Mouse (Mus musculus) liver, embryonic 14.5 days (tissue): Measurements from ENCODE around the gene Grm7. TPM values are rescaled to one million over a fixed set of nuclear protein-coding genes. Genes with fewer than 3 reads are reported as not detected.

Experiments used
- ATAC-seq: fragments of 200-750 bp; cut with Nextera tagmentation; 2 replicates; pipeline ENCODE4 v1.8.0; 2017; ENCODE audit warnings: moderate number of reproducible peaks, mild to moderate bottlenecking, moderate library complexity; ENCODE audit not compliant: insufficient read depth
- DNase-seq, 3 experiments: peaks; one replicate each; pipeline ENCODE4 v3.0.0-alpha.2; 2012 to 2013; ENCODE audit warnings: low read depth in 3 of 3, low spot score in 3 of 3
- H3K27ac ChIP-seq: fragments of 300-500 bp; sonication (generic); 2 replicates; pipeline ENCODE4 v1.5.1; 2014; ENCODE audit warnings: moderate library complexity, mild to moderate bottlenecking, control low read depth, inconsistent platforms
- H3K27me3 ChIP-seq: fragments of 300-500 bp; sonication (generic); 2 replicates; pipeline ENCODE4 v1.6.1; 2014; ENCODE audit warnings: mild to moderate bottlenecking, low read length, moderate library complexity; ENCODE audit not compliant: control insufficient read depth, insufficient read depth
- H3K36me3 ChIP-seq: fragments of 300-500 bp; sonication (generic); replicated peaks from 2 replicates; pipeline ENCODE4 v1.6.1; 2014; ENCODE audit warnings: low read depth; ENCODE audit not compliant: control insufficient read depth, insufficient read depth
- H3K4me1 ChIP-seq, 2 experiments: fragments of 200-500 bp in 1 of 2; fragments of 300-500 bp in 1 of 2; sonication (generic) in 1 of 2; replicated peaks; 2 replicates each; pipeline ENCODE4 v1.6.1; 2012 to 2014; ENCODE audit warnings: antibody characterized with exemption in 1 of 2, inconsistent platforms in 1 of 2, low read length in 1 of 2; ENCODE audit not compliant: control insufficient read depth in 2 of 2, insufficient read depth in 2 of 2
- H3K4me2 ChIP-seq: fragments of 300-500 bp; sonication (generic); 2 replicates; pipeline ENCODE4 v1.6.1; 2014; ENCODE audit warnings: low read depth, mild to moderate bottlenecking, control low read depth, moderate library complexity
- H3K4me3 ChIP-seq, 2 experiments: fragments of 200-500 bp in 1 of 2; fragments of 300-500 bp in 1 of 2; sonication (generic) in 1 of 2; 2 replicates each; pipeline ENCODE4 v1.5.1; 2012 to 2014; ENCODE audit warnings: low read depth in 2 of 2, low read length in 2 of 2, mild to moderate bottlenecking in 2 of 2, control low read depth in 1 of 2, inconsistent platforms in 1 of 2, moderate library complexity in 1 of 2; ENCODE audit not compliant: insufficient read depth in 1 of 2
- H3K9ac ChIP-seq: fragments of 300-500 bp; sonication (generic); replicated peaks from 2 replicates; pipeline ENCODE4 v1.6.1; 2014; ENCODE audit warnings: mild to moderate bottlenecking, control low read depth, moderate library complexity
- H3K9me3 ChIP-seq: fragments of 300-500 bp; sonication (generic); 2 replicates; pipeline ENCODE4 v1.6.1; 2016; ENCODE audit warnings: low read length, mixed read lengths; ENCODE audit not compliant: control insufficient read depth
- CTCF ChIP-seq: IDR thresholded peaks from 2 replicates; pipeline ENCODE4 v1.5.1; 2016; ENCODE audit warnings: antibody characterized with exemption, low read depth, control low read depth
- EP300 ChIP-seq: IDR thresholded peaks from 2 replicates; pipeline ENCODE4 v1.6.1; 2016; ENCODE audit warnings: antibody characterized with exemption, low read depth
- WGBS: fragments of 180-500 bp; shearing (Covaris S2); extraction: QIAGEN DNeasy Blood & Tissue Kit; methylation state at CpG from one replicate; pipeline ENCODE4 v1.1.7; 2014; ENCODE audit not compliant: insufficient replicate concordance; 5-methylcytosine and 5-hydroxymethylcytosine counted together
- polyA plus RNA-seq, 2 experiments: library from polyadenylated mRNA; depleted of rRNA in 1 of 2; stranded (reverse) in 1 of 2; unstranded in 1 of 2; fragments of >200 nt; fragmentation: Nextera tagmentation in 1 of 2; extraction: Ambion mirVana in 1 of 2; gene quantifications; 2 replicates each; pipeline versions ENCODE4 v1.2.1 to v1.2.3; 2012 to 2014

Gene Grm7
- polyA plus RNA-seq (2012; rRNA removed) (0.01 and 0.02 TPM in 2 replicates), polyA plus RNA-seq (2014; fragmentation: Nextera tagmentation; extraction: Ambion mirVana) (not detected in 2 replicates)

- H3K4me3 ChIP-seq: peak within 1 kb of the TSS in 1 of 2 experiments; percentile 2; a peak in 1 of 4 replicates
- 1% methylated on average over 60 of the region's 65 CpGs for WGBS
- H3K9ac ChIP-seq: no peak within 1 kb of the TSS
- no peak for TF ChIP-seq CTCF
- no peak for TF ChIP-seq EP300
- H3K4me1 ChIP-seq: no peaks in the 10 kb centered on the region
- H3K27ac ChIP-seq: no peak within 1 kb of the TSS
- H3K9me3 ChIP-seq: no peaks in the 10 kb centered on the region
- H3K36me3 ChIP-seq: no peaks in the 10 kb centered on the region
- DNase-seq (no peak), ATAC-seq (no peak; the same call in 1 of the 2 replicates)
- H3K4me2 ChIP-seq: no peak within 1 kb of the TSS
- peaks cover 9% of the 10 kb centered on the region for H3K27me3 ChIP-seq
Observed at GRCm38 (mm10) chr6:110645411-110646361, at the start of gene Grm7. TSS of gene Grm7 (plus strand) at chr6:110645581.

GRCm38 (mm10) chr6:110645041-110645410 is 355 bp upstream of the Grm7 start:
- Histone ChIP-seq H3K9ac (no peak overlapping the region), H3K36me3 (no peaks in the 10 kb centered on the region), H3K4me3 (no peak overlapping the region), H3K27me3 (peaks cover 9% of the 10 kb centered on the region), H3K27ac (no peak overlapping the region), H3K9me3 (no peaks in the 10 kb centered on the region), H3K4me1 (no peaks in the 10 kb centered on the region), H3K4me2 (no peak overlapping the region)
- DNase-seq: no peak
- no peak; the same call in 1 of the 2 replicates for ATAC-seq
- 4% methylated on average over 7 of the region's 7 CpGs for WGBS
- no peak for TF ChIP-seq EP300
- TF ChIP-seq CTCF: no peak

GRCm38 (mm10) chr6:110646901-110647300 is 1.5 kb downstream of the Grm7 start:
- H3K9ac ChIP-seq: no peak overlapping the region
- no peak overlapping the region for H3K27ac ChIP-seq
- no peaks in the 10 kb centered on the region for H3K4me1 ChIP-seq
- DNase-seq (no peak), ATAC-seq (no peak)
- no peak overlapping the region for H3K4me2 ChIP-seq
- peaks cover 9% of the 10 kb centered on the region for H3K27me3 ChIP-seq
- H3K4me3 ChIP-seq: no peak overlapping the region
- no peaks in the 10 kb centered on the region for H3K36me3 ChIP-seq
- WGBS: 3% methylated on average over 12 of the region's 12 CpGs
- TF ChIP-seq CTCF (no peak), EP300 (no peak)
- H3K9me3 ChIP-seq: no peaks in the 10 kb centered on the region

- H3K9me3 ChIP-seq: no peaks in the 10 kb centered on the region
- ATAC-seq: no peak
- no peak overlapping the region for H3K27ac ChIP-seq
- H3K4me2 ChIP-seq: no peak overlapping the region
- H3K27me3 ChIP-seq: peaks cover 9% of the 10 kb centered on the region
- 57% methylated on average over 1 of the region's 1 CpGs for WGBS
- no peak overlapping the region for H3K4me3 ChIP-seq
- H3K9ac ChIP-seq: no peak overlapping the region
- H3K4me1 ChIP-seq: no peaks in the 10 kb centered on the region
- no peaks in the 10 kb centered on the region for H3K36me3 ChIP-seq
- TF ChIP-seq EP300 (no peak), CTCF (no peak)
- no peak for DNase-seq
Observed at GRCm38 (mm10) chr6:110649227-110649626, 3.8 kb downstream of the Grm7 start.

GRCm38 (mm10) chr6:110653361-110654001 is 8.1 kb downstream of the Grm7 start:
- H3K9me3 ChIP-seq: no peaks in the 10 kb centered on the region
- no peak overlapping the region for H3K4me3 ChIP-seq
- no peak overlapping the region for H3K27ac ChIP-seq
- WGBS: 55% methylated on average over 5 of the region's 5 CpGs
- no peak overlapping the region for H3K4me2 ChIP-seq
- no peaks in the 10 kb centered on the region for H3K4me1 ChIP-seq
- H3K36me3 ChIP-seq: no peaks in the 10 kb centered on the region
- no peak overlapping the region for H3K9ac ChIP-seq
- no peaks in the 10 kb centered on the region for H3K27me3 ChIP-seq
- TF ChIP-seq CTCF: no peak
- TF ChIP-seq EP300: no peak
- ATAC-seq: no peak
- no peak for DNase-seq
